Mouse (Mus musculus): ENCODE data around the gene Exosc6.
A peak's percentile ranks its signal among the peaks of the same experiment; 100 is the strongest.
"Not testable (repeated sequence)": the region's sequence is repeated elsewhere in the genome, so short reads cannot be mapped to it uniquely, and the experiment has no call there.

Exosc6 gene

GRCm38 (mm10) chr8:111061688-111062071, 5.5 kb downstream of the Exosc6 start:
- DNase-seq (ENCODE audit: low read depth, low spot score) = no peak

GRCm38 (mm10) chr8:111062072-111062757, 6.1 kb downstream of the Exosc6 start:
- DNase-seq (ENCODE audit: low read depth, low spot score) = peak; percentile 84

- peak; percentile 36 for DNase-seq (ENCODE audit: low read depth, low spot score)
Observed at GRCm38 (mm10) chr8:111062893-111063292, 6.8 kb downstream of the Exosc6 start.

GRCm38 (mm10) chr8:111066308-111066707, 10.2 kb downstream of the Exosc6 start:
- DNase-seq (ENCODE audit: low read depth, low spot score) = no peak

- DNase-seq (ENCODE audit: low read depth, low spot score) = no peak
Observed at GRCm38 (mm10) chr8:111067439-111067838, 11.3 kb downstream of the Exosc6 start.

- DNase-seq (ENCODE audit: low read depth, low spot score) = not testable (repeated sequence)
Observed at GRCm38 (mm10) chr8:111068660-111069059, 12.5 kb downstream of the Exosc6 start.

GRCm38 (mm10) chr8:111075926-111076325, 19.8 kb downstream of the Exosc6 start:
- no peak for DNase-seq (ENCODE audit: low read depth, low spot score)

GRCm38 (mm10) chr8:111079461-111079860, 23.3 kb downstream of the Exosc6 start:
- DNase-seq (ENCODE audit: low read depth, low spot score) = no peak

GRCm38 (mm10) chr8:111079861-111080271, 23.7 kb downstream of the Exosc6 start:
- DNase-seq (ENCODE audit: low read depth, low spot score) = no peak

- DNase-seq (ENCODE audit: low read depth, low spot score) = no peak
Observed at GRCm38 (mm10) chr8:111081580-111082258, 25.6 kb downstream of the Exosc6 start.

GRCm38 (mm10) chr8:111083936-111084335, 27.8 kb downstream of the Exosc6 start:
- not testable (repeated sequence) for DNase-seq (ENCODE audit: low read depth, low spot score)

- peak; percentile 83 for DNase-seq (ENCODE audit: low read depth, low spot score)
Observed at GRCm38 (mm10) chr8:111090126-111090525, 34.0 kb downstream of the Exosc6 start.

GRCm38 (mm10) chr8:111091706-111092105, 35.6 kb downstream of the Exosc6 start:
- no peak for DNase-seq (ENCODE audit: low read depth, low spot score)

GRCm38 (mm10) chr8:111092326-111092725, 36.2 kb downstream of the Exosc6 start, which contains the start of gene Clec18a:
Gene Clec18a, minus strand, starts transcription at chr8:111092426.
- not testable (repeated sequence) for DNase-seq (ENCODE audit: low read depth, low spot score)

- peak; percentile 90 for DNase-seq (ENCODE audit: low read depth, low spot score)
Observed at GRCm38 (mm10) chr8:111093865-111094718, 38.0 kb downstream of the Exosc6 start, which contains the start of gene Pdpr. Gene Pdpr, plus strand, starts transcription at chr8:111094630.

GRCm38 (mm10) chr8:111094719-111095302, 38.7 kb downstream of the Exosc6 start:
- DNase-seq (ENCODE audit: low read depth, low spot score) = not testable (repeated sequence)

Data from A20 (cell line).